Mouse (Mus musculus) heart, embryonic 16.5 days (tissue): ENCODE data around the gene Atp11a. TPM values are rescaled to one million over a fixed set of nuclear protein-coding genes. Genes with fewer than 3 reads are reported as not detected.

Experiments
- ATAC-seq: fragments of 200-750 bp; cut with Nextera tagmentation; replicated peaks from 2 replicates; pipeline ENCODE4 v1.8.0; 2017; ENCODE audit warnings: moderate number of reproducible peaks; ENCODE audit not compliant: insufficient read depth, low FRiP score; ENCODE audit errors: extremely low read depth
- H3K27ac ChIP-seq: fragments of 300-500 bp; sonication (generic); 2 replicates; pipeline ENCODE4 v1.5.1; 2014; ENCODE audit warnings: mild to moderate bottlenecking, low read length, control low read depth, moderate library complexity
- H3K27me3 ChIP-seq: fragments of 300-500 bp; sonication (generic); 2 replicates; pipeline ENCODE4 v1.6.1; 2014; ENCODE audit warnings: low read length, mixed read lengths; ENCODE audit not compliant: control insufficient read depth, insufficient read depth
- H3K36me3 ChIP-seq: fragments of 300-500 bp; sonication (generic); 2 replicates; pipeline ENCODE4 v1.6.1; 2014; ENCODE audit not compliant: control insufficient read depth, insufficient read depth
- H3K4me1 ChIP-seq: fragments of 300-500 bp; sonication (generic); 2 replicates; pipeline ENCODE4 v1.6.1; 2014; ENCODE audit warnings: low read length, mixed read lengths; ENCODE audit not compliant: control insufficient read depth, insufficient read depth
- H3K4me2 ChIP-seq: fragments of 300-500 bp; sonication (generic); 2 replicates; pipeline ENCODE4 v1.6.1; 2014; ENCODE audit warnings: low read depth, mild to moderate bottlenecking, control low read depth, low read length
- H3K4me3 ChIP-seq: fragments of 300-500 bp; sonication (generic); 2 replicates; pipeline ENCODE4 v1.5.1; 2014; ENCODE audit warnings: mild to moderate bottlenecking, control low read depth, low read length
- H3K9ac ChIP-seq: fragments of 300-500 bp; sonication (generic); 2 replicates; pipeline ENCODE4 v1.6.1; 2014; ENCODE audit warnings: low read length, control low read depth
- H3K9me3 ChIP-seq: fragments of 300-500 bp; sonication (generic); replicated peaks from 2 replicates; pipeline ENCODE4 v1.6.1; 2016; ENCODE audit warnings: low read length; ENCODE audit not compliant: control insufficient read depth
- WGBS: fragments of 180-500 bp; shearing (Covaris S2); extraction: QIAGEN DNeasy Blood & Tissue Kit; methylation state at CpG from one replicate; pipeline ENCODE4 v1.1.7; 2014; 5-methylcytosine and 5-hydroxymethylcytosine counted together
- polyA plus RNA-seq: library from polyadenylated mRNA; unstranded; fragments of >200 nt; fragmentation: Nextera tagmentation; extraction: Ambion mirVana; gene quantifications from 2 replicates; pipeline ENCODE4 v1.2.1, GENCODE M21; 2015

Gene Atp11a
- polyA plus RNA-seq = 10.8 and 13.2 TPM in 2 replicates

DNA sequence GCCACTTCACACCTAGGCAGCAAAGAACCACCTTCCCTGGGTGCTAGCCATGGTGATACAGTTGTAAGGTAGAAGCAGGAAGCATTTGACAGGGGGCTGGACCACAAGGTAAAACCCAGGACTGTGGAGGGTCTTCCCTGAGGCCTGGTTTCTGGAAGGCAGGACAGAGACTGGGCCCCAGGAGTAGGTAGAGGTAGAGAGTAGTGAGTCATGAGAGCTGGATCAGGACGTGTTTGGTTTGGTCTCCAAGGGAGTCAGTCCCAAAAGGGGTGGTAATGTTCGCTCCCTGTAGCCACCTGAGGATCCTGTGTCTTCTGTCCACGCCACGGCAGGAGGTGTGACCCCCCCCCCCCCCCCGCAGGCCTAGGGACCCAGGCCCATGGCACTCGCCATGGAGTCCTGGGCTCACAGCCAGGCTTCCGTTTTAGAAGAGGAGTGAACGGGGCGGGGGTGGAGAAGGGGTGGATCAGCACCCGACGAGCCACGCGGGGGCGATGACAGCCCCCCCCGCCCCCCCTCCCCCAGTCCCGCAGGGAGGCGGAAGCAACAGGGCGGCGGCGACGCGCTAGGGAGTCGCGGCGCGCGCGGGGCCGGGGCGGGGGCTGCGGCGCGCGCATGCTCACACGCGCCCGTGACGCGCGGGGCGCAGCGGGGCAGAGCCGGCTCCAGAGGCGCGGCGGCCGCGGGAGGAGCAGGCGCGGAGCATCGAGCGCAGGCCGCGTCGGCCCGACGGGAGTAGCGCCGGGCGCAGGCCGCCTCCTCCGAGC lies at the start of gene Atp11a:
Atp11a (plus strand) TSS at position 624 of the 767 bp plus-strand sequence.
- Histone ChIP-seq H3K27me3 (no peaks in the 10 kb centered on the region), H3K4me3 (peak within 1 kb of the TSS; percentile 85), H3K4me1 (peaks cover 21% of the 10 kb centered on the region), H3K36me3 (no peaks in the 10 kb centered on the region), H3K27ac (peak within 1 kb of the TSS; percentile 81), H3K9ac (peak within 1 kb of the TSS; percentile 93), H3K4me2 (peak within 1 kb of the TSS; percentile 82), H3K9me3 (no peaks in the 10 kb centered on the region)
- ATAC-seq = peak; percentile 84
- under 1% methylated on average over 36 of the region's 62 CpGs for WGBS

DNA sequence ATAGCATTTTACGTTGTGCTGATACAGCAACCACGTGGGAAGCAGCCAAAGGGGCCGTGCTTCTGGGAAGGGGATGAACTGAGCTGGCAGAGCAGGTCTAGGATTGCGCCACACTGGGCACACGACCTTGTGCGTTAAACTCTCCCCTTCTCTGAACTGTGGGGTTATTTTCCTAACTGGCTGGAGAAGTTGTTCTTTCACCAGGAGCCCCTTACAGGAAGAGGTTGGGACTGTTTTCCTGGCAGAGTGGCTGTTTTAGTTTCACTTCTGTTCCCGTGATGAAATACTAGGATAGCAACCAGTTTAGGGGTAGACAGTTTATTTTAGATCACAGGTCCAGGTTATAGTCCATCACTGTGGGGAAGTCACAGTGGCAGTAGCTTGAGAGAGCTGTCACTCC lies 45.2 kb upstream of the Atp11a start:
- Histone ChIP-seq H3K4me2 (no peak overlapping the region), H3K36me3 (no peaks in the 10 kb centered on the region), H3K27me3 (no peaks in the 10 kb centered on the region), H3K9ac (no peak overlapping the region), H3K9me3 (peaks cover 4% of the 10 kb centered on the region; the same call in 1 of the 2 replicates), H3K4me3 (no peak overlapping the region), H3K4me1 (no peaks in the 10 kb centered on the region), H3K27ac (no peak overlapping the region)
- 60% methylated on average over 7 of the region's 7 CpGs for WGBS
- no peak for ATAC-seq

GRCm38 (mm10) chr8:12715861-12716585 lies 40.8 kb upstream of the Atp11a start:
- Histone ChIP-seq H3K4me2 (no peak overlapping the region), H3K4me1 (no peaks in the 10 kb centered on the region), H3K9me3 (no peaks in the 10 kb centered on the region), H3K27ac (no peak overlapping the region), H3K4me3 (no peak overlapping the region), H3K36me3 (no peaks in the 10 kb centered on the region), H3K9ac (no peak overlapping the region), H3K27me3 (no peaks in the 10 kb centered on the region)
- ATAC-seq = no peak
- 72% methylated on average over 18 of the region's 18 CpGs for WGBS

GRCm38 (mm10) chr8:12719091-12719490 lies 37.7 kb upstream of the Atp11a start:
- no peaks in the 10 kb centered on the region for H3K4me1 ChIP-seq
- no peak overlapping the region for H3K9ac ChIP-seq
- no peaks in the 10 kb centered on the region for H3K36me3 ChIP-seq
- no peak overlapping the region for H3K27ac ChIP-seq
- no peaks in the 10 kb centered on the region for H3K9me3 ChIP-seq
- H3K4me3 ChIP-seq = no peak overlapping the region
- WGBS = 67% methylated on average over 9 of the region's 9 CpGs
- no peaks in the 10 kb centered on the region for H3K27me3 ChIP-seq
- no peak overlapping the region for H3K4me2 ChIP-seq
- no peak for ATAC-seq

DNA sequence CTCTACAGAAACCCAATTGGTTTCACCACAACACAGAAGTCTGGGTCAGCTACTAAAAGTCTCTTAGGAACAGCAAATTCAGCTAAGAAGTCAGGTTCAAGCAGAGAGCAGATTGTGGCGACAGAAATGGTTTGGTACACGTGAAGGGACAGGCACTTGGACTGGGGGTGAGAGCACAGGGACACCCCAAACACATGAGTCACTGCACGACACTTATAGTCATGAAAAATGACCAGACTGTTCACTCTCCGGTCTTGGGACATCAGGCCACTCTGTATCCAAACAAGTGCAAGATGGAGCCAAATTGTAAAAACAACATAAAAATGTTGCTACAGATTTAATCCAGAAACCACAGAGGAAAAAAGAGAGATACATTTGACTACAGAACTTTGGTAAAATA lies 28.2 kb upstream of the Atp11a start:
- Histone ChIP-seq H3K27ac (no peak overlapping the region), H3K4me1 (no peaks in the 10 kb centered on the region), H3K27me3 (no peaks in the 10 kb centered on the region), H3K9ac (no peak overlapping the region), H3K4me2 (no peak overlapping the region), H3K36me3 (no peaks in the 10 kb centered on the region), H3K4me3 (no peak overlapping the region), H3K9me3 (no peaks in the 10 kb centered on the region)
- ATAC-seq = no peak
- WGBS = 62% methylated on average over 4 of the region's 4 CpGs

DNA sequence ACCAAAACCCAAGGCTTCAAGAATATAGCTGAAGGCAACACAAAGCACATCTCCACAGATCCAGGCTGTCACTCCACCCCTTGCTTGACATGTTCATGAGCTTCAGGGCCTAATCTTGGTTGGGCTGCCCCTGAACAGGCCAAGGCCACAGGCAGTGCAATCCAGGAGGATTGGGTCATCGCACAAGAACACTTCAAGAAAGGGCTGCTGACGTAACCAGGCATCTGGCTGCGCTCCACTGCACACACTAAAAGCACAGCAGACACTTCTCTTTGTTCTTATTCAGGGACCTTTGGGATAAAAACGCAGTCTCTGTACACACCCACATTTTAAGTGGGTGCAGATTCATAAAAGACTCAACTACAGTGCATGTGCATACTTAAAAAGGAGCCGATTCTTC lies 26.0 kb upstream of the Atp11a start:
- Histone ChIP-seq H3K27me3 (no peaks in the 10 kb centered on the region), H3K27ac (no peak overlapping the region)
- ATAC-seq = no peak

DNA sequence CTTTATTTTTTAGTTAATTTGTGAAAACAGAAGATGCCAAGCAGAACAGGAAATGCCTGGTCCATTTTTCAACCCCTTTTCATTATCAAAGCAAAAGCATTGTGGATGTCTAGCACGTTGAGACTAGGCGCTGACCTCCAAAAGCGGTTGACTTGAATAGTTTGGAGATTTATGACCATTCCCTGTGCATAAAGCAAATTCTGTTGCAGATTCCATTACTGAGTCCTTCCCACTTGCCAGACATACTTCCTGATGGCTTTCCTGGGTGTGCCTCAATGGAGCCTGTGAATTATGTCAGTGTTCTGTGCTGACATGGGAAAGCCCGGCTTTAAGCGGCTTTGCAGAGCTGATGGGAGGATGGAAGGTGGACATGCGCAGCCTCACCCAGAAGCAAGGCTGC lies 24.4 kb upstream of the Atp11a start:
- Histone ChIP-seq H3K9me3 (no peaks in the 10 kb centered on the region), H3K4me2 (no peak overlapping the region), H3K27ac (no peak overlapping the region), H3K36me3 (no peaks in the 10 kb centered on the region), H3K9ac (no peak overlapping the region), H3K4me3 (no peak overlapping the region), H3K27me3 (no peaks in the 10 kb centered on the region), H3K4me1 (no peaks in the 10 kb centered on the region)
- 82% methylated on average over 6 of the region's 6 CpGs for WGBS
- ATAC-seq = no peak

More for the DNA sequence above, 26.0 kb upstream of the Atp11a start:
- Histone ChIP-seq H3K4me1 (no peaks in the 10 kb centered on the region), H3K9ac (no peak overlapping the region), H3K36me3 (no peaks in the 10 kb centered on the region), H3K9me3 (no peaks in the 10 kb centered on the region), H3K4me2 (no peak overlapping the region), H3K4me3 (no peak overlapping the region)
- WGBS = 69% methylated on average over 5 of the region's 5 CpGs

- Histone ChIP-seq H3K27ac (no peak overlapping the region), H3K9ac (no peak overlapping the region), H3K9me3 (no peaks in the 10 kb centered on the region), H3K4me2 (no peak overlapping the region), H3K4me1 (no peaks in the 10 kb centered on the region), H3K27me3 (no peaks in the 10 kb centered on the region), H3K4me3 (no peak overlapping the region), H3K36me3 (no peaks in the 10 kb centered on the region)
- WGBS = 83% methylated on average over 9 of the region's 9 CpGs
- no peak for ATAC-seq
Observed at GRCm38 (mm10) chr8:12739113-12739512, 17.7 kb upstream of the Atp11a start.

- no peaks in the 10 kb centered on the region for H3K9me3 ChIP-seq
- no peak for ATAC-seq
- no peak overlapping the region for H3K4me2 ChIP-seq
- no peak overlapping the region for H3K9ac ChIP-seq
- no peak overlapping the region for H3K27ac ChIP-seq
- no peaks in the 10 kb centered on the region for H3K27me3 ChIP-seq
- H3K36me3 ChIP-seq = no peaks in the 10 kb centered on the region
- WGBS = 71% methylated on average over 4 of the region's 4 CpGs
- H3K4me3 ChIP-seq = no peak overlapping the region
- no peaks in the 10 kb centered on the region for H3K4me1 ChIP-seq
Observed at GRCm38 (mm10) chr8:12743390-12743789, 13.4 kb upstream of the Atp11a start.
